Mouse (Mus musculus) forebrain, embryonic 14.5 days (tissue): Measurements from ENCODE around the gene Kif13a. TPM values are rescaled to one million over a fixed set of nuclear protein-coding genes. Genes with fewer than 3 reads are reported as not detected.

ENCODE experiments used
- ATAC-seq: fragments of 200-750 bp; cut with Nextera tagmentation; 2 replicates; pipeline ENCODE4 v1.8.0; 2017; ENCODE audit warnings: mild to moderate bottlenecking, moderate library complexity
- DNase-seq: peaks from one replicate; pipeline ENCODE4 v3.0.0-alpha.2; 2015; ENCODE audit warnings: low spot score
- H3K27ac ChIP-seq: fragments of 300-500 bp; sonication (generic); 2 replicates; pipeline ENCODE4 v1.5.1; 2014; ENCODE audit warnings: low read depth, mild to moderate bottlenecking, control low read depth, low read length, moderate library complexity
- H3K27me3 ChIP-seq: fragments of 300-500 bp; sonication (generic); replicated peaks from 2 replicates; pipeline ENCODE4 v1.6.1; 2014; ENCODE audit warnings: low read length, control low read depth, mixed read lengths; ENCODE audit not compliant: control insufficient read depth, insufficient read depth
- H3K36me3 ChIP-seq: fragments of 300-500 bp; sonication (generic); 2 replicates; pipeline ENCODE4 v1.6.1; 2014; ENCODE audit warnings: low read length, control low read depth; ENCODE audit not compliant: control insufficient read depth, insufficient read depth
- H3K4me1 ChIP-seq: fragments of 300-500 bp; sonication (generic); 2 replicates; pipeline ENCODE4 v1.6.1; 2014; ENCODE audit warnings: antibody characterized with exemption, low read length, control low read depth; ENCODE audit not compliant: control insufficient read depth, insufficient read depth
- H3K4me2 ChIP-seq: fragments of 300-500 bp; sonication (generic); 2 replicates; pipeline ENCODE4 v1.6.1; 2014; ENCODE audit warnings: mild to moderate bottlenecking, control low read depth, low read length
- H3K4me3 ChIP-seq: fragments of 300-500 bp; sonication (generic); 2 replicates; pipeline ENCODE4 v1.5.1; 2014; ENCODE audit warnings: low read depth, low read length, control low read depth
- H3K9ac ChIP-seq: fragments of 300-500 bp; sonication (generic); 2 replicates; pipeline ENCODE4 v1.6.1; 2014; ENCODE audit warnings: mild to moderate bottlenecking, low read length, control low read depth, moderate library complexity
- H3K9me3 ChIP-seq: fragments of 300-500 bp; sonication (generic); replicated peaks from 2 replicates; pipeline ENCODE4 v1.6.1; 2016; ENCODE audit warnings: low read length, control low read depth, mixed read lengths; ENCODE audit not compliant: control insufficient read depth
- WGBS: fragments of 180-500 bp; shearing (Covaris S2); extraction: QIAGEN DNeasy Blood & Tissue Kit; methylation state at CpG from one replicate; pipeline ENCODE4 v1.1.7; 2014; 5-methylcytosine and 5-hydroxymethylcytosine counted together
- polyA plus RNA-seq: library from polyadenylated mRNA; unstranded; fragments of >200 nt; fragmentation: Nextera tagmentation; extraction: Ambion mirVana; gene quantifications from 2 replicates; pipeline ENCODE4 v1.2.1, GENCODE M21; 2014

Gene Kif13a
- polyA plus RNA-seq, 1 experiment from 2014 or later = 7.1 TPM

DNA sequence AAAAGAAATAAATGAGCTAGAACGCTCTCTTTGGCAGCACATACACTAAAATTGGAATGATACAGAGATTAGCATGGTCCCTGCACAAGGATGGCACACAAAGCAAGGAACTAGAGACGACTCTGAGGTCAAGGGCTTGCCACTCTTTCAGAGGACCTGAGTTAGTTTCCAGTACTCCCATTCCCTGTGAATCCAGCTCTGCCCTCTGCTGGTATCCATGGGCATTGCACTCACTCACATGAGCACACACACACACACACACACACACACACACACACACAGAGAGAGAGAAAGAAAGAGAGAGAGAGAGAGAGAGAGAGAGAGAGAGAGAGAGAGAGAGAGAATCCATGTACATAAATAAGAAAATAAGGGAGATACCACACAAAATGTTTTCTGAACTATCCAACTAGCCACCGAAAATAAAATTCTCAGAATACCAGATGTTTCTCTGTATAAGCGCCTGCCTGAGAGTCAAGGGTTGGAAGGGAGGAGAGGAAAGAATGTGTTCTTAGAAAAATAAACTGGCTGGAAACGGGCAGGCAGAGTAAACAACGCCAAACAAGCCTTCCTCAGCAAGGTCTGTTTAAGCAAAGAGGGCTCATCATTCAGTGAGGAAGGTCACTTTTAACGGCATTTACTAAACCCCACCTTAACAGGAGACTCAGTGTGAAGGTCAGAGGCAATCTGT lies 27.0 kb downstream of the Kif13a start:
- WGBS = 96% methylated on average over 7 of the region's 7 CpGs
- DNase-seq (no peak), ATAC-seq (no peak)
- peaks cover 5% of the 10 kb centered on the region; the same call in 1 of the 2 replicates for H3K4me1 ChIP-seq
- no peak overlapping the region for H3K4me2 ChIP-seq
- H3K4me3 ChIP-seq = no peak overlapping the region
- no peak overlapping the region for H3K9ac ChIP-seq
- no peaks in the 10 kb centered on the region for H3K36me3 ChIP-seq
- no peak overlapping the region for H3K27ac ChIP-seq
- no peaks in the 10 kb centered on the region for H3K27me3 ChIP-seq
- peaks cover 3% of the 10 kb centered on the region; the same call in 1 of the 2 replicates for H3K9me3 ChIP-seq

DNA sequence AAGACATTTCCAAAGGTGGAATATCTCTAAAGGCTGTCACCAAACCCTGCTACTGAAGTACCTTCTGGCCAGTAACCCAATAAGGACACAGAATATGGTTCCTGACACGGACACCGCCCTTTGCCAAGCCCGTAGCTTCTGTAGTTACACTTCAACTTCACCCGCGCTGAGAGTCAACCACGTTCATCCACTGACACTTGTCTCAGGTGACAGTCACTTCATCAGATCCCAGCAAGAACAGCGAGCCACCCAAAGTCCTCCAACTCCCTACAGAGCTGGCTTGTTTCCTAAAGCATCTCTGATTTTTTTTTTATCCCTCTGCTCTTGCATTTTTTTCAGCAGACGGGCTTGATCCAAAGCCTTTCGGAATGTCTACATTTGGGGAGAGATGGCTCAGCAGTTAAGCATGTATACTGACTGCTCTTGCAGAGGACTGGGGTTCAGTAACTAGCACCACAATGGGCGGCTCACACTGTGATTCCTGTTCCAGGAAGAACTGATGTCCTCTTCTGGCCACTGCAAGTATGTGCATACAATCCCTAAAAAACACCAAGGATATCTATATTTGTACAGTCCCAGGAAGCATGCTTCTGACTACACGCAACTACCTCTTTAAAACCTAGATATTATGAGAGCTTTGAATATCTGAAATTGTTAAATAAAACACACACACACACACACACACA lies 28.7 kb downstream of the Kif13a start:
- DNase-seq (no peak), ATAC-seq (no peak)
- H3K27ac ChIP-seq = no peak overlapping the region
- H3K4me1 ChIP-seq = 0 out of 2 replicates have a peak, but pooled peaks cover 4% of the 10 kb centered on the region
- no peaks in the 10 kb centered on the region for H3K36me3 ChIP-seq
- no peak overlapping the region for H3K4me3 ChIP-seq
- 94% methylated on average over 11 of the region's 11 CpGs for WGBS
- no peak overlapping the region for H3K4me2 ChIP-seq
- H3K9ac ChIP-seq = no peak overlapping the region
- H3K27me3 ChIP-seq = no peaks in the 10 kb centered on the region
- H3K9me3 ChIP-seq = peaks cover 3% of the 10 kb centered on the region; the same call in 1 of the 2 replicates

DNA sequence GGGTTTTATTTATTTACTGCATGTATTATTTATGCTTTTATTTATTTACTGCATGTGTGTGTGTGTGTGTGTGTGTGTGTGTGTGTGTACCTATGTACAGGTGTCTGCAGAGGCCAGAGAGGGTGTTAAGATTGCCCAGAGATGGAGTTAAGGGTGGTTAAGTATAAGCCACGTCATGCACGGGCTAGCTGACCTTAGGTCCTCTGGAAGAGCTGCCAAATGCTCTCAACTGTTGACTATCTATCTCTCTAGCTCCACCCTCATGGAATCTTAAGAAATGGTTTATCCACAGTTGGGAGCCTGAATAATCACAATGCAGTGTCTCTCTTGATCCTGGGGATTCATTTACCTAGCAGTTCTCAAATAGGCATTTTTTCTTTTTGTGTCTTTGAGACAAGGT lies 30.8 kb downstream of the Kif13a start:
- Histone ChIP-seq H3K4me3 (no peak overlapping the region), H3K9me3 (peaks cover 3% of the 10 kb centered on the region; the same call in 1 of the 2 replicates)

DNA sequence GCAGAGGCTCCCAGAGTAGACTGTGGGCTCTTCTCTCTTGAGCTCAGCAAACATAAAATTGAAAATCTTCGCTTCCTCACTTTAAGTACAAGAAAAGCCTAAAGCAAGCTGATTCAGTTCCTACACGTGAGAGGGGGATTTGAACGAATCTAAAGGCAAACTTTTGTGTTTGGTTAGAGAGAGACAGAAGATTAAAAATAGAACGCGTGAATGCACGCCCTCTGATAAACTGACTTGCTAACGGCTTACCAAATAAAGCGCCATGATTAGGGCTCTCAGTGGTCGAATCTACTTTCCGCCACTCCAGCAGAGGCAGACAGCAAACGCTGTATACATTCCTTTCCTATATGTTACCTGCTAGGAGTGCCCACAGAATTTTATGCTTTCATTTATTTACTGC lies 31.3 kb downstream of the Kif13a start:
- DNase-seq = no peak
- no peak for ATAC-seq
- 40% methylated on average over 11 of the region's 11 CpGs for WGBS
- Histone ChIP-seq H3K27ac (no peak overlapping the region), H3K4me2 (no peak overlapping the region), H3K9ac (no peak overlapping the region), H3K4me3 (no peak overlapping the region), H3K9me3 (peaks cover 3% of the 10 kb centered on the region; the same call in 1 of the 2 replicates), H3K27me3 (no peaks in the 10 kb centered on the region), H3K4me1 (0 out of 2 replicates have a peak, but pooled peaks cover 4% of the 10 kb centered on the region), H3K36me3 (no peaks in the 10 kb centered on the region)

More for the DNA sequence above, 30.8 kb downstream of the Kif13a start:
- no peaks in the 10 kb centered on the region for H3K36me3 ChIP-seq
- DNase-seq (no peak), ATAC-seq (no peak)
- H3K4me2 ChIP-seq = no peak overlapping the region
- H3K27ac ChIP-seq = no peak overlapping the region
- H3K9ac ChIP-seq = no peak overlapping the region
- WGBS = 65% methylated on average over 2 of the region's 2 CpGs
- no peaks in the 10 kb centered on the region for H3K27me3 ChIP-seq
- 0 out of 2 replicates have a peak, but pooled peaks cover 4% of the 10 kb centered on the region for H3K4me1 ChIP-seq

DNA sequence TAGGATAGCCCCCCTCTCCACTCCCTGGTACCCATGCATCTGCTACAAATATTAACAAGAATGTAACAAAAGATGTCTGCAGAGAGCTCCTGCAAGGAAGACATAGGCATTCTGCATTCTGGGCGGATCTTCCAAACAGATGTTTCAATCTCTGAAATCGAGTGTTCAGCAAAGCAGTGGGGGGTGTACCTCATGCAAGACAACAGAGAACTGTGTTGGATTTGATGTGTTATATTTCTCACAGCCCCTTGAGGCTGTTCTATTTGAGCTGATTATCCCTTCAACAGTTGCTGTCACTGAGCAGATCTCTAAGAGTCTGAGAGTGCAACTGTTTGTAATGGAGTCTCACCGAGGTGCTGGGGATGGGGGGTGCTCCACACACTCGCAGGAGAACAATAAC lies 37.3 kb downstream of the Kif13a start:
- Histone ChIP-seq H3K27me3 (no peaks in the 10 kb centered on the region), H3K4me2 (no peak overlapping the region), H3K4me3 (no peak overlapping the region), H3K9me3 (no peaks in the 10 kb centered on the region), H3K36me3 (no peaks in the 10 kb centered on the region), H3K9ac (no peak overlapping the region), H3K4me1 (peaks cover 8% of the 10 kb centered on the region), H3K27ac (no peak overlapping the region; the same call in 1 of the 2 replicates)
- WGBS = 45% methylated on average over 4 of the region's 4 CpGs
- ATAC-seq (no peak), DNase-seq (peak; percentile 51)

DNA sequence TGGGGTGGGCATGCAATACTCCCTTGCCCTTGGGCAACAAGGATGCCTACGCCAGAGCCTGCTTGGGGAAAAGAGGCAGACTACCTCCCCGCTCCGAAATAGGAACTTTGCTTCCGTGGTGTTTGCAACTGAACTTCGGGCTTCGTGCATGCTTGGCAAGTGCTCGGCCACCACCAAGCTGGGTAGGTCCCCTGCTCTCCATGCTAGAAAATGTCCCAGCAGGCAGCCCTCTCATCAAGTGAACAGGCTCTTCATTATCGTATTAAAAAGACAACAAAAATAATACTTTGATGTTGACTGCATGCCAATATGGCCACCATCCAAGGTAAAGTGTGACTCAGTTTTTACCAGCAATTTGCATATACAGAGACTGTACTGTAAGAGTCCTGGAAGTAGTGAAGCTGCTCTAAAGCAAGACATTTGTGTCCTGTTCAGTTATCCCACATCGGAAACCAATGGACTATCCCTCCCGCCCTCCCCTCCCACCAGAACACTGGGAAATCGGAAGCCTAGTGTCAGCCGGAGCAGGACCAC lies 41.5 kb downstream of the Kif13a start:
- Histone ChIP-seq H3K4me3 (no peak overlapping the region), H3K36me3 (no peaks in the 10 kb centered on the region), H3K27ac (0 out of 2 replicates have a peak overlapping the region, but pooled peaks have one; percentile 48), H3K9ac (no peak overlapping the region), H3K9me3 (no peaks in the 10 kb centered on the region), H3K27me3 (no peaks in the 10 kb centered on the region), H3K4me2 (peak overlapping the region; percentile 20; the same call in 1 of the 2 replicates), H3K4me1 (peaks cover 10% of the 10 kb centered on the region)
- WGBS = 49% methylated on average over 12 of the region's 12 CpGs
- peak; percentile 79 for DNase-seq
- peak; percentile 63 for ATAC-seq

DNA sequence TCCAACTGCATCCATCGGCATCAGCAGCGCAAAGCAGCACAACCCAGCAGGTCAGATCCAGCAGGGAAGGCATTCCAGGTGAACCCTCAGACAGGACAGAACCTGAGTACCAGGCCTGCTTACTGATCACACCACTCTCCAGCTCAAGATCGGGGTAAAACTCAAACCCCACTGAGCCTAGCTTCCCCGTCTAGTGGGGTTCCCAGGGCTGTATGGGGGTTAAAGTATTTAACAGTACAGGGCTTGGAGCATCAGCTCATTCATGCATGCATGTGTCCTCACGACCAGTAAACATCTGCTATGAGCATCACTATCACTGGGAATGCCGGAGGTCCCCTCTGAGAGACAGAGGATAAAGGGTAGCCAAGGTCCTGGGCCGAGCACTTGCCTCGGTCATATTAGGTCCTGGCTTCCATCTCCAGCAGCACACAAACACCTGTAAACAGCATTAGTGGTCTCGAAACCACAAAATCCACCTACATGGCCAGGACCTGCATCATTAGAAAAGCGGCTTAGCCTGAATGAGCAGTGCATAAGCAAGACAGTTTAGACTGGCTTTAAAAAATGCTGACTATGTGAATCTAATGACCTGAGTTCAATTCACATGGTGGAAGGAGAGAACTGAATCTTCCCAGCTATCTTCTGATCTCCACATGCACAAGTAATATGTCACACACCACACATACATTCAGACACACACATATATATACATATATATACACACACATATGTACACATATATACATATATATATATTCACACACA lies 43.0 kb downstream of the Kif13a start:
- WGBS = 92% methylated on average over 10 of the region's 10 CpGs
- Histone ChIP-seq H3K9me3 (no peaks in the 10 kb centered on the region), H3K4me1 (peaks cover 10% of the 10 kb centered on the region), H3K27ac (no peak overlapping the region), H3K9ac (no peak overlapping the region), H3K4me2 (no peak overlapping the region), H3K4me3 (no peak overlapping the region), H3K27me3 (no peaks in the 10 kb centered on the region), H3K36me3 (no peaks in the 10 kb centered on the region)
- DNase-seq = no peak
- ATAC-seq = no peak

DNA sequence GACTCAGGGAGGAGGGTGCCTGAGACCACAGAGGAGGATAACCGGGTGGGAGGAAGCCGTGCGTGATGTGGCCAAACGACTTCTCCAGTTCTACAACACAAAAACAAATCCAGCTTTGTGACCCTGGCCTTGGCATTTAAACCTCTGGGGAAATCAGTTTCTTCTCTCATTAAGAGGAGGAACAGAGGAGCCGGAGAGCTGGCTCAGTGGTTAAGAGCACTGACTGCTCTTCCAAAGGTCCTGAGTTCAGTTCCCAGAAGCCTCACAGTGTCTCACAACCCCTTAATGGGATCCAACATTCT lies 44.0 kb downstream of the Kif13a start:
- Histone ChIP-seq H3K9me3 (no peaks in the 10 kb centered on the region), H3K4me1 (peaks cover 10% of the 10 kb centered on the region), H3K4me2 (no peak overlapping the region), H3K4me3 (no peak overlapping the region), H3K36me3 (no peaks in the 10 kb centered on the region), H3K27me3 (no peaks in the 10 kb centered on the region), H3K9ac (no peak overlapping the region), H3K27ac (no peak overlapping the region)
- no peak for ATAC-seq
- WGBS = 80% methylated on average over 5 of the region's 5 CpGs
- DNase-seq = no peak
